In the genomic region with DNA sequence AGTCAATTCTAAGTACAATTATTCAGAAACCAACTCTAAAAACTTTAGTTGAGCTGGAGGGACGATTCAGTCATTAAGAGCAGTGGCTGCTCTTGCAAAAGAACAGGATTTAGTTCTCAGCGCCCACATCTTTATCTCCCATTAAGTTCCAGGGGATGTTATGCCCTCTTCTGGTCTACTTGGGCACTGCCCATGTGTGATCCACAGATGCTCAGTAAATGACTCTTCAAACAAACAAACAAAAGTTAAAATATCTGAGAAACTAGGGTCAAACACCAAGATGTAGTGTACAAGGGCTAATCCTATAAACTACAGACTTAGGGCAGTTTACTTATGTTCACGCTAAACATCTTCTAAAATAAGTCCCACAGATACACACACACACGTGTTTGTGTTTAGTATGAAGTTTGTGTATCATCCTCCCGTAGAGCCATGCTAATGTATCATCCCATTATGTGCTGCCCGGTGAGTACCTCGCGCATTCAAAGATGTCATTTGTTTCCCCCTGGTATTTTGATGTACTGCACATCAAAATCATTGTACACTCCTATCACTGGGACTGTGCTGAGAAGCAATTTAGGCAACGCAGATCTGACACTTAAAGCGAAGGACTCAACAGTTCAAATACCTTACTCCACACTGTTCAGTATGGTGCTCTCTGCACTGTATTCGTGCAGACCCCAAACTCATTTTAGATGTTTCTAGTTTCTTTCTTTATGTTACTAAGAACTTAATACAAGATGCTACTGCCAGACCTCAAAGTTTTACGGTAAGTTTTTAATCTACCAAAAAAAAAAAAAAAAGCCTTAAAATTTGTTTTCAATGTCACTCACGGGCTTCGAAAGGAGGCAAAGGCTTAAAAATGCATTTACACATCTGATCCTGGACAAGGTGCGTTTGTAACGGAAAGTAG, we compare ENCODE assay signal across 1 mouse cellular context.
TF ChIP-seq lines count a peak whose summit lies in the region.

No protein-coding gene starts in this region.

TF ChIP-seq in CH12.LX, 34 proteins besides CTCF, POLR2A, EP300 and RAD21:
- no peak; the same call in 1 of the 2 replicates for TF ChIP-seq MXI1 (IDR thresholded peaks at IDR 0.05; ENCODE audit: low read depth, low read length)
- TF ChIP-seq PAX5 (IDR thresholded peaks at IDR 0.05; ENCODE audit: low read length), result no peak
- TF ChIP-seq TBP (conservative IDR thresholded peaks at IDR 0.05; ENCODE audit: low read depth, low read length), result no peak
- no peak for TF ChIP-seq ZMIZ1 (IDR thresholded peaks at IDR 0.05; ENCODE audit: low read depth, low read length)
- TF ChIP-seq USF2 (conservative IDR thresholded peaks at IDR 0.05; ENCODE audit: low read depth, low read length), result no peak
- TF ChIP-seq ZNF384 (IDR thresholded peaks at IDR 0.05; ENCODE audit: low read depth, low read length), result 0 out of 2 replicates have a peak, but pooled peaks have one; percentile 7
- TF ChIP-seq IRF4 (IDR thresholded peaks at IDR 0.05; ENCODE audit: low read depth, low read length), result no peak
- 0 out of 2 replicates have a peak, but pooled peaks have one; percentile 27 for TF ChIP-seq MYC (IDR thresholded peaks at IDR 0.05; ENCODE audit: low read depth, low read length)
- no peak for TF ChIP-seq HCFC1 (IDR thresholded peaks at IDR 0.05; ENCODE audit: low read depth, low read length)
- TF ChIP-seq CHD1 (IDR thresholded peaks at IDR 0.05; ENCODE audit: low read depth, low read length), result 0 out of 2 replicates have a peak, but pooled peaks have one; percentile 33
- no peak for TF ChIP-seq MEF2A (IDR thresholded peaks at IDR 0.05; ENCODE audit: borderline replicate concordance, low read depth, low read length)
- TF ChIP-seq TCF12 (IDR thresholded peaks at IDR 0.05; ENCODE audit: low read depth, low read length), result no peak
- no peak for TF ChIP-seq ETS1 (conservative IDR thresholded peaks at IDR 0.05; ENCODE audit: low read depth, low read length)
- no peak for TF ChIP-seq NELFE (IDR thresholded peaks at IDR 0.05; ENCODE audit: low read depth, low read length)
- no peak for TF ChIP-seq ELF1 (IDR thresholded peaks at IDR 0.05; ENCODE audit: low read depth, low read length)
- no peak for TF ChIP-seq MAFK (IDR thresholded peaks at IDR 0.05; ENCODE audit: insufficient replicate concordance, low read length)
- TF ChIP-seq MAX (IDR thresholded peaks at IDR 0.05; ENCODE audit: low read length), result no peak; the same call in 1 of the 2 replicates
- TF ChIP-seq UBTF (IDR thresholded peaks at IDR 0.05; ENCODE audit: low read depth, low read length), result no peak
- no peak; the same call in 1 of the 2 replicates for TF ChIP-seq POLR2AphosphoS2 (IDR thresholded peaks at IDR 0.05; ENCODE audit: low read depth, low read length)
- no peak for TF ChIP-seq NRF1 (IDR thresholded peaks at IDR 0.05; ENCODE audit: low read depth, low read length)
- no peak for TF ChIP-seq CHD2 (IDR thresholded peaks at IDR 0.05; ENCODE audit: low read length)
- no peak for TF ChIP-seq GABPA (IDR thresholded peaks at IDR 0.05; ENCODE audit: insufficient replicate concordance, low read depth, low read length)
- TF ChIP-seq SMC3 (IDR thresholded peaks at IDR 0.05; ENCODE audit: low read depth, low read length), result no peak; the same call in 1 of the 2 replicates
- no peak for TF ChIP-seq KAT2A (IDR thresholded peaks at IDR 0.05; ENCODE audit: insufficient replicate concordance, low read length)
- TF ChIP-seq ZC3H11A (IDR thresholded peaks at IDR 0.05; ENCODE audit: low read depth, low read length), result no peak
- TF ChIP-seq SIN3A (IDR thresholded peaks at IDR 0.05; ENCODE audit: low read length), result 0 out of 2 replicates have a peak, but pooled peaks have one; percentile 39
- no peak for TF ChIP-seq USF1 (IDR thresholded peaks at IDR 0.05; ENCODE audit: low read depth, low read length)
- TF ChIP-seq E2F4 (IDR thresholded peaks at IDR 0.05; ENCODE audit: insufficient replicate concordance, low read depth, low read length), result no peak
- TF ChIP-seq BHLHE40 (IDR thresholded peaks at IDR 0.05; ENCODE audit: low read depth, low read length), result no peak
